Comparison of ENCODE assay signal across 8 mouse cellular contexts in the genomic region with DNA sequence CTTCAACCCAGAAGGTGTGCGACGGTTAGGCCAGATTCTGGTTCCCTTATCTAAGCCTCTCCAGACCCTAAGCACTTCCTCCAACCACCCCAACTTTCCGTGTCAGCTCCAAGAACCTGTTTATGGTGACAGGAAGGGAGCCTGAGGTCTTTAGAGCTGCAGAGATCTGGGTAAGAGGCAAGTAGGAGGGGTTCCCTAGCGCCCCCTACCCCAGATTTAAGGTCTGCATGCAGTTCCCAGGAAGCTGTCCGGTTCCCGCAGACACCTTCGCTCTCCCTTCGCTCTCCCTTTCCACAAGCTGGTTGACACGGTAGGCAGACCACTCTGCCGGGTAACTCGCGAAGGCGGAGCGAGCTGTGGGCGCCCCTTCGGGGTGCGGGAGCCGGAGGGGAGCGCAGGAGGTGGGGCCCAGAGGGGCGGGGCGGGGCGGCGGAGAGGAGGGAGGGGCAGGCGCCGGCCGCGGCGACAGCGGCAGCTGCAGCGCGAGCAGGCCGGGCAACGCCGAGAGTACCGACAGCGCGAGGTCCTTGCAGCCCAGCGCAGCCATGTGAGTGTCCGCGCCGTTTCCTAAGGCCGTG. TPM values are rescaled to one million over a fixed set of nuclear protein-coding genes. Genes with fewer than 3 reads are reported as not detected.
A peak's percentile ranks its signal among the peaks of the same experiment; 100 is the strongest.
DNase-seq lines count a peak whose midpoint lies in the region; ATAC-seq and TF ChIP-seq lines count a peak whose summit lies in the region.

Gene Ripor1, plus strand, starts transcription at position 452 of the 578 bp plus-strand sequence.

- DNase-seq in 416B (ENCODE audit: low read depth): peak; percentile 94
- DNase-seq in adrenal gland, postnatal 10 days: peak; percentile 90
- DNase-seq in embryonic facial prominence, embryonic 11.5 days (ENCODE audit: low spot score): peak; percentile 85
- DNase-seq in heart, adult 11 months: peak; percentile 99
- DNase-seq in kidney, adult 11 months: peak; percentile 70
- peak; percentile 75 for DNase-seq in limb, embryonic 14.5 days (ENCODE audit: low spot score)
- peak; percentile 75 to 77 for DNase-seq in spleen, postnatal 36 days (ENCODE audit: low spot score in 2 of 2)

- peak within 1 kb of the TSS; percentile 81 for H3K9ac ChIP-seq in embryonic facial prominence, embryonic 11.5 days (replicated peaks; ENCODE audit: low read length)
- peak within 1 kb of the TSS; percentile 84 for H3K9ac ChIP-seq in limb, embryonic 14.5 days (ENCODE audit: low read depth, low read length, severe bottlenecking)
- peak within 1 kb of the TSS; percentile 83 for H3K9ac ChIP-seq in midbrain, embryonic 15.5 days

- WGBS in embryonic facial prominence, embryonic 11.5 days: under 1% methylated on average over 21 of the region's 42 CpGs
- WGBS in limb, embryonic 14.5 days: 0% methylated on average over 20 of the region's 42 CpGs
- under 1% methylated on average over 35 of the region's 42 CpGs for WGBS in midbrain, embryonic 15.5 days

- no peaks in the 10 kb centered on the region for H3K27me3 ChIP-seq in embryonic facial prominence, embryonic 11.5 days (ENCODE audit: control insufficient read depth, insufficient read depth, low read length)
- no peaks in the 10 kb centered on the region for H3K27me3 ChIP-seq in limb, embryonic 14.5 days (ENCODE audit: control insufficient read depth, insufficient read depth, low read length)
- no peaks in the 10 kb centered on the region for H3K27me3 ChIP-seq in midbrain, embryonic 15.5 days (replicated peaks)

- TF ChIP-seq POLR2A in limb, embryonic 14.5 days (IDR thresholded peaks at IDR 0.05; ENCODE audit: borderline replicate concordance, extremely low read depth, insufficient read depth, insufficient read length): 0 out of 2 replicates have a peak, but pooled peaks have one; percentile 24

- H3K4me1 ChIP-seq in embryonic facial prominence, embryonic 11.5 days (ENCODE audit: control insufficient read depth, insufficient read depth, low read length): peaks cover 7% of the 10 kb centered on the region; the same call in 1 of the 2 replicates
- peaks cover 22% of the 10 kb centered on the region for H3K4me1 ChIP-seq in limb, embryonic 14.5 days (ENCODE audit: control insufficient read depth, insufficient read depth, low read length)
- peaks cover 34% of the 10 kb centered on the region for H3K4me1 ChIP-seq in midbrain, embryonic 15.5 days

- peak; percentile 64 for ATAC-seq in embryonic facial prominence, embryonic 11.5 days (replicated peaks; ENCODE audit: insufficient number of reproducible peaks, low FRiP score, low TSS enrichment, low read depth)
- ATAC-seq in limb, embryonic 14.5 days (ENCODE audit: low FRiP score, low read depth): peak; percentile 90
- ATAC-seq in midbrain, embryonic 15.5 days (replicated peaks): peak; percentile 83

- H3K9me3 ChIP-seq in embryonic facial prominence, embryonic 11.5 days (replicated peaks; ENCODE audit: control insufficient read depth, low read length): no peaks in the 10 kb centered on the region
- no peaks in the 10 kb centered on the region for H3K9me3 ChIP-seq in limb, embryonic 14.5 days (ENCODE audit: control insufficient read depth, low read length)
- H3K9me3 ChIP-seq in midbrain, embryonic 15.5 days: no peaks in the 10 kb centered on the region

- peak within 1 kb of the TSS; percentile 47; the same call in 1 of the 2 replicates for H3K27ac ChIP-seq in embryonic facial prominence, embryonic 11.5 days (replicated peaks; ENCODE audit: low read depth, low read length)
- H3K27ac ChIP-seq in limb, embryonic 14.5 days (replicated peaks; ENCODE audit: low read depth, low read length): peak within 1 kb of the TSS; percentile 80
- H3K27ac ChIP-seq in midbrain, embryonic 15.5 days: peak within 1 kb of the TSS; percentile 89

- no peaks in the 10 kb centered on the region for H3K36me3 ChIP-seq in embryonic facial prominence, embryonic 11.5 days (replicated peaks; ENCODE audit: control insufficient read depth, insufficient read depth, low read depth, low read length)
- no peaks in the 10 kb centered on the region for H3K36me3 ChIP-seq in limb, embryonic 14.5 days (ENCODE audit: control insufficient read depth, insufficient read depth, low read length)
- H3K36me3 ChIP-seq in midbrain, embryonic 15.5 days (replicated peaks): no peaks in the 10 kb centered on the region

- H3K4me2 ChIP-seq in embryonic facial prominence, embryonic 11.5 days (ENCODE audit: low read depth, low read length): peak within 1 kb of the TSS; percentile 92
- H3K4me2 ChIP-seq in limb, embryonic 14.5 days (replicated peaks; ENCODE audit: low read depth, low read length, severe bottlenecking): peak within 1 kb of the TSS; percentile 97
- H3K4me2 ChIP-seq in midbrain, embryonic 15.5 days: peak within 1 kb of the TSS; percentile 95

- peak within 1 kb of the TSS; percentile 76 for H3K4me3 ChIP-seq in embryonic facial prominence, embryonic 11.5 days (ENCODE audit: low read depth, low read length)
- H3K4me3 ChIP-seq in limb, embryonic 14.5 days (replicated peaks; ENCODE audit: low read length): peak within 1 kb of the TSS; percentile 81
- H3K4me3 ChIP-seq in midbrain, embryonic 15.5 days: peak within 1 kb of the TSS; percentile 77

RNA-seq across cellular contexts. Expression of gene Ripor1, which starts in this region (rescaled TPM):
- 10 to 100 TPM; 30.4 to 34.5 TPM for total RNA-seq in adrenal gland, postnatal 10 days (2021)
- polyA plus RNA-seq in embryonic facial prominence, embryonic 11.5 days (2014; fragmentation: Nextera tagmentation; extraction: Ambion mirVana): 7.3 and 8.7 TPM in 2 replicates
- 25.0 and 34.3 TPM in 2 replicates for polyA plus RNA-seq in limb, embryonic 14.5 days (2012; rRNA removed)
- 18.7 and 22.1 TPM in 2 replicates for polyA plus RNA-seq in limb, embryonic 14.5 days (2014; fragmentation: Nextera tagmentation; extraction: Ambion mirVana)
- 35.4 and 36.5 TPM in 2 replicates for polyA plus RNA-seq in midbrain, embryonic 15.5 days (2015; fragmentation: Nextera tagmentation; extraction: Ambion mirVana)

Comparison
In these comparisons a context has a peak if more than half of its experiments do, and no peak if none do; other contexts are left out.
1. Peak in every context shown above with its lines: DNase-seq, ATAC-seq, H3K4me3 ChIP-seq and H3K27ac ChIP-seq.